Mouse (Mus musculus): ENCODE results near the gene Pde7b.

GRCm38 (mm10) chr10:20567684-20568236 lies 157.1 kb downstream of the Pde7b start:
- TF ChIP-seq CTCF (IDR thresholded peaks at IDR 0.05; ENCODE audit: extremely low read depth, insufficient read depth, low read length) (no peak), POLR2A (IDR thresholded peaks at IDR 0.05; ENCODE audit: extremely low read depth, insufficient read depth, low read length) (no peak)
